Mouse (Mus musculus) thymus, postnatal 0 days (tissue): ENCODE measurements around the gene Pbx1. TPM values are rescaled to one million over a fixed set of nuclear protein-coding genes. Genes with fewer than 3 reads are reported as not detected.

Experiments used
- DNase-seq: peaks from one replicate; pipeline ENCODE4 v3.0.0-alpha.2; 2015; ENCODE audit warnings: low spot score
- polyA plus RNA-seq: library from polyadenylated mRNA; unstranded; fragments of >200 nt; fragmentation: Nextera tagmentation; extraction: Ambion mirVana; gene quantifications from 2 replicates; pipeline ENCODE4 v1.2.1, GENCODE M21; 2015

The Pbx1 gene
- polyA plus RNA-seq, 1 experiment from 2014 or later = 5.8 TPM

DNA sequence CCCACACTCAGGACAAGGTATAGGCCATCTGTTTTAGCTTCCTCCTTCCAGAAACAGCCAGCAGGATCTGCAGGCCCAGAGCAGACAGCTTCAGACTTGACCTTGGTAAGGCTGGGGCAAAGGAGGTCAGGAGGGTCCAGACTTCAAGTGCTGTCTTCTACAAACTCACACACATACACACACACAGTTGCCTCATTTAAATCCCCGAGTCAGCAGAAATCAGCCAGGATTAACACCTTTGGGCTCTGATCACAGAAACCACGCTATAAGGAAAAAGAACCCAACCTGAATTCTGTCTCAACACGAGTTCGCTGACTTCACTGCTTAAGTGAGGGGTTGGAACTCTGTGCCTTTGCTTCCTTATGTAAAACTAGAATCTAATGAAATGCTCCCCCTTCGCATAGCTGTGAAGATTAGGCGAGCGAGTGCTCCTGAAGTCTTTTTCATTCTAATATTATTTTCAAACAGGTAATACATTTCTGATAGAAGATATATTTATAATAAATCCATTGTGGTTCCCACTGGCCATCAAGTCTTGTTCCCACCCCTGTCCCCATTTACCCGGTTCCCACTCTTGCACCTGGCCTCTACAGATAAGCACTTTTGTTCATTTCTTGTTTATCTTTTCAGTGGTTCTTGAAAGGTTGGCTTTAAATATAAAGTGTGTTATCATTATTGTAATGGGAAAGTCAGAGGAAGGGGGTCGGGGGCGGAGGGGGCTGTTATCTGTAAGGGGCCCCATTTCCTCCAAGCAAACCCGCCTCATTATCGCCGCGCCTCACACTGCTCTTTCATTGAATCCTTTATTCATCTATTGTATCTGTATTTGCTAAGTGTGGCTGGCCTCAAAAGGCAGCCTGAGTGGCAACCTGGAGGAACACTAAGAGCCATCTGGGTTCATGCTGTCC lies 124.5 kb downstream of the Pbx1 start:
- DNase-seq = no peak

DNA sequence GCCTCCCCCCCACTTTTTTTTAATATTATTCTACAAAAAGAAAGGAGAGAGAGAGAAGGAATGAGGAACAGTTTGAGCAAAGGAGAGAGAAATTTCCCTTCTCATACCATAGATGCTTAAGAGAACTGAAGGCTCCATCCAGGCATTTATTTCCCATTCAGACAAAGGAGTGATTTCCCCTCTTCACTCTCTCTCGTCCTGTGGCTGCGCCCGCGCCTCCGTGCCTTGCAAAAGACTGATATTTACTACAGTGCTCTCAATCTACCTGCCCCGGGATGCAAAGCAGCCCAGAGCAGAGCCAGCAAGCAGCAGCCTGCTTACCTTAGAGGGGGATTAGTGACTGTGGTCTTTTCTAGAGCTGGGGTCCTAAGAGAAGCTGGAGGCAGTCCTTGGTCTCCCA lies 131.6 kb downstream of the Pbx1 start:
- DNase-seq = no peak

DNA sequence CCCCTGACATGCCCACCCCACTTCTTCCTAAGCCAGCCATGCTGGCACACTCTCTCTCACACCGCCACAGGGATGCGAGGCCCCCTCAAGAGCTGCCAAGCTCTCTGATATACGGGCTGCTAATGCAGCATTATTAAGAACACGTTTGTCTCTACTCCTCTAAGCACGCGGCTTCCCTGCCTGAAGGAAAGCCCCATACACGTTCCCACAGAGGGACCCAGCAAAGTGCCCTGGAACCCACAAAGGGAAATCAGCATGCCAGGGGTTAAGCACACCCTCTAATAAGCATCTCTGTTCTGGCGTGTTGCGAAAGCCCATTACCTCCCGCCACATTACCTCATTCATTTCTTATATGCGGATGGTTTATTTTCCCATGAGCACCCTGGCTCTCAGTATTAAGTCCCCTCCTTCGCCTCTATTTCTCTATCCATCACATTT lies 132.1 kb downstream of the Pbx1 start:
- no peak for DNase-seq

DNA sequence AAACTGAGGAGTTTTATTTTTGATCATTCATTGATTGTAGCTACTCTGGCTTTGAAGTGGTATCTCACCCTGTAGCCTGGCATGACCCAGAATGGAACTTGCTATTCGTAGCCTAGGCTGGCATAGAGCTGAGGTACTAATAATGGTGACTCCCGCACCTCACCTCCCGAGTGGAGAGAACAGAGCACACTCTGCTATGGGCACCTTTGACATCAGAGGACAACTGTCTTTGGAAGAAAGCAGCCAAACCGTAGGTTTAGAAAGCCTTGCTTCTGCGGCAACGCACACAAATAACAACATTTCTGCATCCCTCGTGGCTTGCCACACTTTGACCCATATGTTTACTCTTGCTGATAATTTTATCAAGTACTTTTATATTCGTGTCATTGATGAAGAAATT lies 132.9 kb downstream of the Pbx1 start:
- DNase-seq = no peak

DNA sequence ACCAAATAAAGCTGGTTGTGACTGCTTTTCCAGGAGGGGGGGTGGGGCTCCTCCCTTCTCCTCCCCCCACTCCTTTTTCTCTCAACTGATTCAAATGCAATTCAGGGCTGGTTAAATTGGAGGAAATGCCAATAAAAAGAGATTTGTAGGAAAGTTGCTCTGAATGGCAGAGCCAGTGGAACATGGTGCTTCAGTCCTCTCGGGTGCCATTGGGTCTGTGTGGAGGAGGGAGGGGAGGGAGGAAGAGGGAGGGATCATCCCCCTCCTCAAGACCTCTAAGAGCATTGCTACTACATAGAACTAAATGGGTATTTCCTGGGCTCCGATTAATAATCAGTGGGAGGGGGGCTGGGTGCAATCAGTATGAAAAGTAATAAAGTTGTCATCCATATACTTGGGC lies 135.8 kb downstream of the Pbx1 start:
- DNase-seq = no peak

DNA sequence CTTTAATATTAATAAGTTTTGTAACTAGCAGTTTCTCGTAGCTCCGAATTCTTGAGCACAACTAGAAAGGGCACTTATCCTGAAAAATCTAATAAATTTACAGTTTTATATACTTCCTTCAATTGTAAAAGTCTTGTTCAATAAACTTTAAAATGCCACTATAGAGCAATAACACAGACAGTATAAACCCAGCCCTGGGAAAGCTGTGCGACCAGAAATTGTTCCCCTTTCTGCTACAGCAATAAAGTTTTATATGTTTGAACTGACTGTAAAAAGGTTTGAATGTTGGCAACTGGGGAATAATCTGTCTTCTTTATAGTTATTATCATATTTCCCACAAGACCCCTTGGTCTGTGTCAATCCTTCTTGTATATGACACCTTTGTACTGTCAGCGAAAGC lies 136.3 kb downstream of the Pbx1 start:
- DNase-seq = no peak

DNA sequence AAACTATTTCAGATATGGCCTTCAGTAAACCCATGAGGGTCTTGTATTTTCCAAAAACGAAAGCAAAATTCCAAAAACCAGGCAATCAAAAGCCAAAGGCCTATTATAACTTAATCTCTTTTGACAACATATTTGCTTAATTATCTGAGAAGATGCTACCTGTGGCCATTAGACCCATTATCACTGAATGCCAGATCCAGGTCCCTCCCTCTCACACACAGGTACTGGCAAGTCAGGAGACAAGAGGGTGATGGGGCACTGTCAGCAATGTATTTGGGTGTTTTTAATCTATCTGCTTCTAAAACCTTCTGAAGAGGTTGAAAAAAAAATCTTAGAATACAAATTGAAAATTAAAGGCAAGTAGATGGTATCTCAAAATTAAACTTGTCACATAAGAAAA lies 138.4 kb downstream of the Pbx1 start:
- no peak for DNase-seq

DNA sequence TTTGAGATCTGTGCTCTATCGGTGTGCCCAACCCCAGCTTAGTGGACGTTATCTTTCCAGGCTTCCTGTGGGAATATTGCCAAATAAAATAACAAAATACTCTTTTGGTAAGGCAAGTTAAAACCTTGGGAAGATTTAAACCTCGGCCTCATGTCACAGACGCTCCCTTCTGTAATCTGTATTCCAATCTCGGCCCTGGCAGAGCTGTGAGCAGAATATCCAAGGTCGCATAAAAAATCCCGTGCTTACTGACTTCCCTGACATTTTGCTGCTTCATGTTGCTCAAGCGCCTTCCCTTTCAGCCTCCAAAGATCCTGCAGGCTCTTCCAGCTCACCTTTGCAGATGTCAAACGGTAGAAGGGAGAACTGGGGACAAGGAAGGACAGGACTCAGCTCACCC lies 140.0 kb downstream of the Pbx1 start:
- DNase-seq = no peak

DNA sequence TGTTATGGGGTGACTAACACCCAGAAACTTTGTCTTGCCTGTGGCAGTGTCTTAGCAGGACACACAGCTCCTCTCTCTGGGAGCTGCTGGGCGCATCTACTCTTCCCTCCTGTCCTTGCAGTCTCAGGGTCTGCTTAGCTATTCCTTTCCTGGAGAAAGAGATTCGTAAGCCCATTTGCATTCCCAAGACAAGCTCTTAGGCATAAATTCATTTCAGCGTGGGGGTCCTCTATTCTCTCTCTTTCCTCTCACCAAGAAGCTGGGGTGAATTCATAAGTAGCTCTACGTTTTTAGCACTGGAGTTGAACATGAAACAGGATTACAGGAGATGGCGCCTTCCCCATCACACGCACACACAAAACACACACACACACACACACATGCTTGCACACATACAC lies 140.4 kb downstream of the Pbx1 start:
- no peak for DNase-seq

DNA sequence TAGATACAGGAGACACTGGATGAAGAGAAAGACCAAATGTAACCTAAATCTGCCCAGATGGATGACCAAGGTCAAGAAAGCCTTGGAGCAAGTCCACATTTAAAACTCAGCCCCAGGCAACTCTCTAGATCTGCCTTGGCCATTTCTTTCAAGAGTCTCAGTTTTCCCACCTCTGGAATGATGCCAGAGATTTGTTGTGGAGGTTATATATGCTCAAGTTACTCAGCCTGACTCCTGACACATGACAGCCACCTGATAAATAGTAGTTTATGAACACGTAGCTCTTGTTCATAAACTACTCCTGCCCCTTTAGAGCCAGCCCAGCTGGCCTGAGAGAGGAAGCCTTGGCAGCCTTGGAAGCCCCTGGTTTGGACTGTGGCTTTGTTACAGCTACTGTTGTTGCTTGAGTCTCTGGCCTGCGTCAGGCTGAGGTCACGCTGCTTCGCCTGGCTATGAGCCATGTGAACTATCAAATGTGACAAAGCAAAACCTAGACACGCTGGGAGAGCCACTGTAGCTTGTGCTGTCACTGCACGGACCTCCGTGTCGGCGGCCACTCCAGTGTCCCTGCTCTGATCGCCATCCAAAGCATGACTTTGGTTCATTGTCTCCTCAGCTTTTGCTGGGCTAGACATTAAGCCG lies 140.9 kb downstream of the Pbx1 start:
- no peak for DNase-seq

DNA sequence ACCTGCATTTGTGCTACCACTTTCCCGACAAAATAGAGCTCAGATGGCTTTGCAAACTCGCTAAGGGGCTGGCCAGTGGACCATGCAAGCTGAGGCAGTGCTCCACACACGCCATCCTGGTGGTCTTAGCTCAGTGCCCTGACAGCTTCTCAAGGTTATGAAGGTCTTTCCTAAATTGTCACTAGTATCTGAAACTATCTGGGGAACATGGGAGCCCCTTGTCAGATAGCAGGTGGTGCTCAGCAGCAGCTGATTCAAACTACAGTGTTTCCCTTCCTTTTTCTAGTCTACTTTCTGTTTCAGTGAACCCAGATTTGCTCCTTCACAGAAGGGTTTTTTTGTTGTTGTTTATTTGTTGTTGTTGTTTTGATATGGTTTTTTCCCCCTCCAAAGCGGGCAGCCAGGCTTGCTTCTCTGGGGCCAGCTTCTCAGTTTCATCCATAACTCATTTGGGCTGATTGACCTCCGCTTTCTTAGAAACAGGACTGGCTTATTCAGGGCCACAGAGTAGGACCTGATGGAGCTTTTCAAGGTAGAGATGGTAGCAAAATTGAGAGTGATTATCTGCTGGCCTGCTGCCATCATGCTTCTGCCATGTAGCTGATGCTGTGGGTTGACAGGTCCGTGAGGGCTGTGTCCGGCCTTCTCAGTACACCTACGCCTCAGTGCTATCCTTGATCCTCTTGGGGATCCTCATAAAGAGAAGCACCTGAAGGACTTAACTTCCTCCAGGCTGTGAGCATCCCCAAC lies 141.7 kb downstream of the Pbx1 start:
- DNase-seq = no peak

DNA sequence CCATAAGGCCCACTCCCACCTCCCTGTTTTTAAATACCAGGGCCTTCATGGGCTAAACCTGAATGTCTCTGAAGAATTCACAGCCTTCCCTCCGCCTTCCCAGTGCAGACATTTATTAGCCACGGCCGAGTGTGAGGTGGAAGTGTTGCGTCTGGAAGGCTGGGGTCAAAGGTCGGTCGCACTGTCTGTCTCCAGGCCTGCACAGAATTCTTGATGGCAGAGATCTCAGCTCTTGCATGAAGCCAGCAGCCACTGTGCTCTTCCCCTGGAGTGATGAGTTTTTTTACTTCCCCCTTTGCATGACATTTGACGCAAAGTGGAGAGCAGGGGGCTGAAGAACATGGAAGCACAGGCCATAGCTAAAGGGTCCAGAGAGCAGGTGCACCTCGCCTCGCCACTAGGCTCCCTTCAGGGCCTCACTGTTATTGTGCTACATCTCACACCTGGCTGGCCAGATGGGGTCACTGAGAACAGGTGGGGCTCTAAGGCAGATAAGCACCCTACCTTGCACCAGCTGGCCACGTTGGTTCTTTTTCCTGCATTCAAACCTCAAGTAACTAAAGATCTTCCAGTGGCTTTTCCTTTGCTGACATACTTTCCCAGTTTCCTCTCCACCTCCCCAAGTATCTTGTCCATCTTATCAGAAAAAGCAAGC lies 143.1 kb downstream of the Pbx1 start:
- DNase-seq = no peak

DNA sequence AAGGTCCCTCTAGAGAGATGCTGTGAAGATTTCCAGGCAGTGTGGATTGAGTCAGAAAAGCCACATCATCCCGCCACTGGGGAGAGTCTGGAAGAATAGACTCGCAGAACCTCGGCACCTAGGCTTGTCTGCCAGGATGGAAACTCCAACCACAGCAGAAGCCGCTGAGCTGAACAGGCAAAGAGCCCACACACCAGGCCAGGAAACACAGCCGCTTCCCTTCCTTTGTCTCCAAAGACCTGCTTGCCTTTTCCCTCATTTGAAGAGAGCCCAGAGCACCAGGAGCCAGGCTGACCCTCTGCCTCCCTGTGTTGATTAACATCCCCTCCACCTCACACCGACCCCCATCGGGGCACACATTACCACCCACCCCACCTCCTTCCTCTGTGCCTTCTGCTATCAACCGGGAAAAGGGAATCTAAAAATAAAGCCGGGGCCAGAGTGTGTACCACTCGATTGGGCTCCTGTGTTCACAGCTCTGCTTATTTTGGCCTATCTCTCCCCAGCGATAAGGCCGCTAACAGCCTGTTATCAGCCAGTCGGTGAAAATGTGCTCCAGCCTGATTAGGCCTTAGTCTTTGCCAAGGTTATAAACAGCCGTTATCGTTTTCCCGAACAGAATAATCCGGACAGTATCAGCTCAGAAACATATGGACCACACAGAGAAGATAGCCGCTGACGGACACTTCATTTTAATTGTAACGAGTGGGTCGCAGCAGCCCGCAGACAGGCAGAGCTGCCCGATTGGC lies 144.1 kb downstream of the Pbx1 start:
- DNase-seq = no peak

DNA sequence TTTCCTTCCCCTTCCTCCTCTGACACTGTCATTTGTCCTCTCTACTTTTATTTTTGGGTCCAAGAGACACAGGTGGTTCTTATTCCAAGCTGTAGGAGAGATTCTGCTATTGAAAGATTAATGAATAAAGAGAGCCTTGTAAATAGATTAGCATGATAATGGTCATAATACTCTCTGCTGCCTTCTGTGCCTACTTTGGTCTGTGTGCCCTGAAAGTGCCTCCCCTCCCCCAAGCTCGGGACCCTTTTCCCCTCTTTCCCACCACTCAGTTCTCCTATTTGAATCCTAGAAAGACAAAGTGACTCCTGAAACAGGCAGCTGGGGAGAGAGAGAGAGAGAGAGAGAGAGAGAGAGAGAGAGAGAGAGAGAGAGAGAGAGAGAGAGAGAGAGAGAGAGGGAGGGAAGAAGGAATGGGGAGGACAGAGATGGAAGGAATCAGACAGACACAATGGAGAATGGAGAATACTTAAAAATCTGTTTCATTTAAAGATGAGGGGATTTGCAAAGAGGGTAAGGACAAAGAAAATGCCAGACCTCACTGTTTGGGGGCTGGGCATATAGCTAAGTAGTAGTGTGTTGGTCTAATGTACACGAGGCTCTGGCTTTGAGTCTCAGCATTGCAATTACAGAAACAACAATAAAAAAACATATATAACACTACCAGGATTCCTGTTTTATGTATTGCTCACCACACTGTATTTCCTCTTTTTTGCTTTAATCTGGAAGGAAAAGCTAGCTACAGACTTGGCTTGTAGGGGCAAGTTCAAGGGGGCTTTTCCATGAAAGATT lies 145.0 kb downstream of the Pbx1 start:
- no peak for DNase-seq

DNA sequence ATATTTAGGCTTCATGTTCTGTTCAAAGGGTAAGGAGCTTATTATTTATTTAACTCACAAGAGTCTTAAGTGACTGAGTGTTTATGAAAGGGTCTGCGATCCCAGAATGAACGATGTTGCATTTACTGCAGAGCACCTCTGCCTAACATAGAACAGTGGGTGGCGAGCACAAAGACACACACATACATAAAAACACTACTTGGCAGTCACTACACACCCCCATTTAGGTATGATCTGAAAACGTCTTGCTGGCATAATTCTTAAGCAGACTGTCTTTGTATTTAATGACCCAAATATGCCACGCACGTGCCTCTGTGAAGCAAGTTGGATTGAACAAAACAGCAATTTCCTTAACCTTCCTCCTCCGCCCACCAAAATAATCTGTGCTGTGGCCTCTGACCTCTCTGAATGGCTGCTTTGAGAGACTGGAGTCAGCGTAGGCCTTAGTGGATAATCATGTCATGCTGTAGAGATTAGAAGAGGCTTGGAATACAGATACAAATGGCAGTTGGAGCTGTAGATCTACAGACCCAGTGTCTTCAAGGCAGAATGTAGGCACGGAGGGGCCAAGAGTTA lies 147.4 kb downstream of the Pbx1 start:
- DNase-seq = no peak

DNA sequence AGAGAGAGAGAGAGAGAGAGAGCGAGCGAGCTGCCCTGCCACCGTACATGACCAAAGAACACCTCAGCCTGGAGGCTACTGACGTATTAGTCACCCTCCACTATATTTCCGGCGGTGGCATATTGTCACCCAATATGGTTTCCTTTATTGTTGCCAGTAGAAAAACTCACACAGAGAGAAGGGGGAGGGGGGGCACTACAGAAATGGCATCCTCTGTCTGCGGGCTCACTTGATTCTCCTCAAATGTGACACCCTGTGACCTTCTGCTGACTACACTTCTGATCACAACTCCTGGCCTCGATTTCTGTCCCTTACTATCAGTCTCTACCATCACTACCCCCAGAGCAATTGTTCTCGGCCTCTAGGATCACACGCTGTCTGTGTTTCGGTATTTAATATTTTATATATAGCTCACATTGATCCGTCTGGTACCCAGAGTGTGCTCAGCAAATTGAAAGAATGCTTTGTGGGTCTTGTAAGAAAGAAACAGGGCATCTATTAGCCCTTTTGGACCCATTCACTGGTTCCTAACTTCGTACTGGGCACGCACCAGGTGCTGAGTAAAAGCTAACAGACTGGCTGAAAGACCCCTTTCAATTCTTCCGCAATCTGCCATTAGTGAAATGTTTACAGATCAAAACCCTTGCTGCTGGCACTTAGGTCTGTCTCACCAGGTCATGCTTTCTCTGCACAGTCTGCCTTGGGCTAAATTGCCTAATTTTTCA lies 148.1 kb downstream of the Pbx1 start:
- no peak for DNase-seq

DNA sequence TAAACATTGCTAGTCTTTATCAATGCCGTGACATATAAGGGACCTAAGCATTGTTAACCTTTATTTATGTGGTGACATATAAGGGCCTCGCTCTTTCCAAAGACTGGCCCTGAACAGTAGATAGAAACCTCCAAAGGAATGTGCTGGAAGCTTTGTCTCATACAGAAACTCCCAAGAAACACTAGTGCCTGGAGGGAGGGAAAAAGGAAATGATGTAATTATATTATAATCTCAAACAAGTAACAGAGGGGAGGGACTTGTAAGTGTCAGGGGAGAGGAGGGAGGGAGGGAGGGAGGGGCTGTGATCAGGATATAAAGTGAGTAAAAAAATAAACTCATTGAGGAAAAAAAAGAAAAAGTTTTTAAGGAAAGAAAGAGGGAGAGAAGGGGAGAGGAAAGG lies 148.6 kb downstream of the Pbx1 start:
- no peak for DNase-seq

DNA sequence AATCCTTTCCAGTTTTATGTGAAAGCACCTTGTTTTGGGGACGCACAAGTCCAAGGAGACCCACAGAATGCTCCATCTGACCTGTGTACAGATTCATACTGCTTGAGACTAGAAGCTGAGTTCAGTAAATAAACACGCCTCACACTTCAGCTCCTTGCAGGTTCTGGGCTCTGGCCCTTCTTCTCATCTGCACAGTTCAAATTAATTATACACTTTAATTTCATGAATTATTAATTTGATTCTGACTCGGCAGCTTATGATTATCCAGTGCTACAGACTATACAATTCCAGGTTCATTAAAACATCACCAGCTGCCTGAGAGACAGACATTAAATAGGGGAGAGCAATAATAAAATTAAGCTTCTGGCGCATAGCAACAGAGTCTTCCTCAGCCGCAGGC lies 156.4 kb downstream of the Pbx1 start:
- DNase-seq = no peak

DNA sequence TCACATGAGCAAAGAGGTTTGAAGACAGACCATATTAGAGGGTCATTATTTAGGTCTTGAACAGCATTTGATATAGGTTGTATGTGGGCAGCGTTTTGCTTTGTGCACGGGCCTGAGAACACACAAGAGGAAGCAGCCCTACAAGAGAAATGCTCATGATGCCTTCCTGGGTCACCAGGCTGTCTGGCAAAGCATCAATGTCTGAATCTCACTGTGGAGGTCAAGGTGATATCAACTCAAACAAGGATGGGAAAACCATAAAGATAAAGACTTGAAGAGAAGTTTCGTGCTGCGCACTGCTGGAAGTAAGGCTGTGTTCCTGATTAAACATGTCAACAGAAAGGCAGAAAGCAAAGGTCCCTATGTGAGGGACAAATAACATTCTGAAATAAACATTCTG lies 157.8 kb downstream of the Pbx1 start:
- no peak for DNase-seq
